Mouse (Mus musculus): ENCODE measurements at regions not wholly inside any gene's neighbourhood (a gene's known extent, or its start where the extent isn't known, plus 50 kb on each side); places are given as distances from the start of the nearest gene placed in this dataset.

- TF ChIP-seq EP300 (IDR thresholded peaks at IDR 0.05; ENCODE audit: low read depth) (no peak), CTCF (IDR thresholded peaks at IDR 0.05; ENCODE audit: low read depth) (no peak)
Measured at GRCm38 (mm10) chr10:44686055-44686454, 157.8 kb upstream of the Prdm1 start.

Measured in liver, postnatal 0 days (tissue).